ENCODE assay signal across 23 mouse cellular contexts in the genomic region with DNA sequence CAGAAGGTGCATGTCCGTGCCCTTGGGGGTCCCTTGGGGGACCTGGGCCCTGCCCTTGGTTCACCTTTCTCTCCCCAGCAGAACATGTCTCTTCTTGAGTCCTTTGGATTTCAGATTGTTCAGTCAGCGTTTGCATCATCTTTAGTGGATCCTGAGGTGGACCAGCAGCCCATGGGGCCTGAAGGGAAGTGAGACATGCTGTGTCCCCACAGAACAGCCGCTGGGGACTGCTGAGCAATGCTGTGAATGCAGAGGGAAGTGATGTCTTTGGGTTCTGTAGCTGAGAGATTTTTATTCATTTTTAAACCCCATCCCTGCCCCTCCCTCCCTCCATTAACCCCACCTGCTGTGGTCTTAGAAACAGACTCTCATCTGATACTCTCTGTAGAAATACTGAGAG.
"Had no signal": no experiment of that assay in that cellular context is flagged by ENCODE, and none has a peak within 500 bp of the region (broad histone marks: within the 10 kb centered on the region; RNA-seq: fewer than 3 reads in every experiment).

No protein-coding gene starts in this region.

- H3K27ac ChIP-seq: heart, embryonic 10.5 days; hindbrain, embryonic 13.5 days; hindbrain, embryonic 15.5 days; hindbrain, postnatal 0 days; kidney, embryonic 15.5 days; kidney, postnatal 0 days; limb, embryonic 13.5 days; limb, embryonic 15.5 days had no signal

- H3K9me3 ChIP-seq: heart, embryonic 10.5 days; heart, embryonic 12.5 days; hindbrain, embryonic 13.5 days; hindbrain, embryonic 15.5 days; kidney, embryonic 15.5 days; limb, embryonic 13.5 days; limb, embryonic 15.5 days had no signal

- H3K4me2 ChIP-seq: heart, embryonic 12.5 days; hindbrain, embryonic 13.5 days; hindbrain, embryonic 15.5 days; kidney, embryonic 15.5 days; limb, embryonic 13.5 days; limb, embryonic 15.5 days had no signal

- H3K4me3 ChIP-seq: heart, embryonic 10.5 days; heart, embryonic 12.5 days; hindbrain, embryonic 13.5 days; hindbrain, embryonic 15.5 days; kidney, embryonic 15.5 days; limb, embryonic 13.5 days; limb, embryonic 15.5 days had no signal

- H3K9ac ChIP-seq: heart, embryonic 12.5 days; hindbrain, embryonic 13.5 days; hindbrain, embryonic 15.5 days; kidney, embryonic 15.5 days; limb, embryonic 13.5 days; limb, embryonic 15.5 days had no signal

- H3K4me1 ChIP-seq: hindbrain, embryonic 15.5 days; limb, embryonic 13.5 days had no signal

- DNase-seq: gastrocnemius, postnatal 14 days; gastrocnemius, postnatal 36 days; heart, adult 18-20 months; heart, postnatal 10 days; heart, postnatal 4 days; kidney, adult 11 months; kidney, adult 2 months; kidney, adult 9 months; kidney, postnatal 14 days; kidney, postnatal 36 days; layer of hippocampus, adult 9-11 months; layer of hippocampus, postnatal 36 days; left cerebral cortex, postnatal 4 days had no signal

- ATAC-seq: hindbrain, postnatal 0 days; intestine, embryonic 16.5 days had no signal

- H3K27me3 ChIP-seq: heart, embryonic 12.5 days; hindbrain, embryonic 13.5 days; hindbrain, embryonic 15.5 days; kidney, embryonic 15.5 days; limb, embryonic 13.5 days; limb, embryonic 15.5 days had no signal
